27 mouse cellular contexts compared by ENCODE assay signal in genomic region chr10:86063018-86063384, GRCm38 (mm10). TPM values are rescaled to one million over a fixed set of nuclear protein-coding genes. Genes with fewer than 3 reads are reported as not detected.
"Had no signal": no experiment of that assay in that cellular context is flagged by ENCODE, and none has a peak within 500 bp of the region (broad histone marks: within the 10 kb centered on the region; RNA-seq: fewer than 3 reads in every experiment).

No protein-coding gene starts in this region.

- H3K9me3 ChIP-seq: liver, embryonic 13.5 days; liver, embryonic 15.5 days; lung, embryonic 15.5 days; midbrain, embryonic 10.5 days; midbrain, embryonic 12.5 days; neural tube, embryonic 13.5 days; neural tube, embryonic 15.5 days had no signal

- H3K4me1 ChIP-seq: liver, embryonic 13.5 days; liver, embryonic 15.5 days; midbrain, embryonic 12.5 days; neural tube, embryonic 13.5 days had no signal

- H3K27me3 ChIP-seq: liver, embryonic 13.5 days; liver, embryonic 15.5 days; lung, embryonic 15.5 days; midbrain, embryonic 12.5 days; neural tube, embryonic 13.5 days; neural tube, embryonic 15.5 days had no signal

- H3K4me3 ChIP-seq: liver, embryonic 13.5 days; liver, embryonic 15.5 days; lung, embryonic 15.5 days; midbrain, embryonic 10.5 days; midbrain, embryonic 12.5 days; myocyte; neural tube, embryonic 13.5 days; neural tube, embryonic 15.5 days had no signal

- H3K36me3 ChIP-seq: liver, embryonic 13.5 days; liver, embryonic 15.5 days; lung, embryonic 15.5 days; midbrain, embryonic 10.5 days; midbrain, embryonic 12.5 days had no signal

- H3K9ac ChIP-seq: liver, embryonic 13.5 days; liver, embryonic 15.5 days; liver, postnatal 0 days; lung, embryonic 15.5 days; midbrain, embryonic 12.5 days; neural tube, embryonic 13.5 days; neural tube, embryonic 15.5 days had no signal

- H3K4me2 ChIP-seq: liver, embryonic 13.5 days; liver, embryonic 15.5 days; lung, embryonic 15.5 days; midbrain, embryonic 12.5 days; neural tube, embryonic 13.5 days; neural tube, embryonic 15.5 days had no signal

- DNase-seq: liver, embryonic 13.5 days; liver, postnatal 0 days; lung, adult 2 months; lung, postnatal 14 days; lung, postnatal 36 days; midbrain, embryonic 14.5 days; retina, postnatal 1 day; right cerebral cortex, adult 18-20 months; right cerebral cortex, postnatal 25 days; right cerebral cortex, postnatal 4 days; spleen, adult 18-20 months; thymus, adult 18-20 months; thymus, postnatal 14 days; thymus, postnatal 36 days had no signal

- ATAC-seq: liver, postnatal 0 days; lung, postnatal 0 days; midbrain, embryonic 16.5 days had no signal

- H3K27ac ChIP-seq: liver, embryonic 13.5 days; liver, embryonic 15.5 days; lung, embryonic 15.5 days; macrophage; midbrain, embryonic 10.5 days; midbrain, embryonic 12.5 days; neural tube, embryonic 13.5 days; neural tube, embryonic 15.5 days had no signal

RNA-seq across cellular contexts. Expression of gene Bpifc, which starts 51.3 kb away (rescaled TPM):
- total RNA-seq: megakaryocyte-erythroid progenitor cell, adult 5-6 weeks had no signal
- polyA plus RNA-seq: liver, embryonic 13.5 days; liver, postnatal 0 days; macrophage; midbrain, embryonic 12.5 days; midbrain, embryonic 14.5 days; midbrain, embryonic 16.5 days; myocyte; neural tube, embryonic 11.5 days; neural tube, embryonic 13.5 days; small intestine, adult 2 months had no signal
